Mouse (Mus musculus): ENCODE results near the gene Serpina3c. TPM values are rescaled to one million over a fixed set of nuclear protein-coding genes. Genes with fewer than 3 reads are reported as not detected.

Serpina3c gene
- polyA plus RNA-seq, 1 experiment = 2.2 TPM

GRCm38 (mm10) chr12:104100768-104101167, 52.9 kb downstream of the Serpina3c start, which contains the start of gene Serpina5:
Gene Serpina5, plus strand, starts transcription at chr12:104101113.
- TF ChIP-seq CTCF (IDR thresholded peaks at IDR 0.05; ENCODE audit: control insufficient read depth, insufficient read depth, low read length) = no peak
- no peak for TF ChIP-seq POLR2A (IDR thresholded peaks at IDR 0.05; ENCODE audit: borderline replicate concordance, control insufficient read depth, low read depth, low read length)
- H3K4me3 ChIP-seq (replicated peaks; ENCODE audit: control insufficient read depth, low read depth, low read length) = no peak within 1 kb of the TSS
- no peaks in the 10 kb centered on the region for H3K4me1 ChIP-seq (ENCODE audit: control insufficient read depth, insufficient read depth, low read length)
- WGBS = 79% methylated on average over 6 of the region's 6 CpGs
- no peak within 1 kb of the TSS for H3K27ac ChIP-seq (ENCODE audit: control insufficient read depth, insufficient read depth, low read depth, low read length, poor library complexity)

Other genes with a start within 250 kb of the Serpina3c start
- 15.6 and 41.6 TPM in 2 replicates for gene Serpina1c, start 249.0 kb downstream of the Serpina3c start, polyA plus RNA-seq (2011; ENCODE audit: insufficient read depth, insufficient read length, low replicate concordance, missing spikeins)
- gene Serpina1e, start 194.9 kb downstream of the Serpina3c start, polyA plus RNA-seq (2011; ENCODE audit: insufficient read depth, insufficient read length, low replicate concordance, missing spikeins) = 13.2 and 51.9 TPM in 2 replicates
- gene Serpina11, start 163.9 kb downstream of the Serpina3c start, polyA plus RNA-seq (2011; ENCODE audit: insufficient read depth, insufficient read length, low replicate concordance, missing spikeins) = 1.4 TPM in 1 of 2 replicates, not detected in the other
- gene Serpina9, start 140.1 kb downstream of the Serpina3c start, polyA plus RNA-seq (2011; ENCODE audit: insufficient read depth, insufficient read length, low replicate concordance, missing spikeins) = not detected in 2 replicates
- gene Serpina12, start 109.4 kb downstream of the Serpina3c start, polyA plus RNA-seq (2011; ENCODE audit: insufficient read depth, insufficient read length, low replicate concordance, missing spikeins) = 0.82 and 0.86 TPM in 2 replicates
- gene Serpina5, start 52.8 kb downstream of the Serpina3c start, polyA plus RNA-seq (2011; ENCODE audit: insufficient read depth, insufficient read length, low replicate concordance, missing spikeins) = not detected in 2 replicates
- not detected in 2 replicates for gene Serpina3a, start 41.1 kb downstream of the Serpina3c start, polyA plus RNA-seq (2011; ENCODE audit: insufficient read depth, insufficient read length, low replicate concordance, missing spikeins)
- 1.7 TPM in 1 of 2 replicates, not detected in the other for gene Serpina3b, start 25.9 kb downstream of the Serpina3c start, polyA plus RNA-seq (2011; ENCODE audit: insufficient read depth, insufficient read length, low replicate concordance, missing spikeins)
- gene Serpina3f, start 60.7 kb upstream of the Serpina3c start, polyA plus RNA-seq (2011; ENCODE audit: insufficient read depth, insufficient read length, low replicate concordance, missing spikeins) = 4.2 and 8.1 TPM in 2 replicates
- gene Serpina3g, start 82.4 kb upstream of the Serpina3c start, polyA plus RNA-seq (2011; ENCODE audit: insufficient read depth, insufficient read length, low replicate concordance, missing spikeins) = 20.8 and 31.2 TPM in 2 replicates
- not detected in 2 replicates for gene Serpina3i, start 109.3 kb upstream of the Serpina3c start, polyA plus RNA-seq (2011; ENCODE audit: insufficient read depth, insufficient read length, low replicate concordance, missing spikeins)
- not detected in 2 replicates for gene Serpina3j, start 160.7 kb upstream of the Serpina3c start, polyA plus RNA-seq (2011; ENCODE audit: insufficient read depth, insufficient read length, low replicate concordance, missing spikeins)
- 10.8 and 39.1 TPM in 2 replicates for gene Serpina3k, start 184.6 kb upstream of the Serpina3c start, polyA plus RNA-seq (2011; ENCODE audit: insufficient read depth, insufficient read length, low replicate concordance, missing spikeins)
- gene Serpina3m, start 184.6 kb upstream of the Serpina3c start, polyA plus RNA-seq (2011; ENCODE audit: insufficient read depth, insufficient read length, low replicate concordance, missing spikeins) = 2.2 TPM in 1 of 2 replicates, not detected in the other

Data from bone marrow, adult 2 months (tissue).